Mouse (Mus musculus): ENCODE data around the gene Prkcb.

DNA sequence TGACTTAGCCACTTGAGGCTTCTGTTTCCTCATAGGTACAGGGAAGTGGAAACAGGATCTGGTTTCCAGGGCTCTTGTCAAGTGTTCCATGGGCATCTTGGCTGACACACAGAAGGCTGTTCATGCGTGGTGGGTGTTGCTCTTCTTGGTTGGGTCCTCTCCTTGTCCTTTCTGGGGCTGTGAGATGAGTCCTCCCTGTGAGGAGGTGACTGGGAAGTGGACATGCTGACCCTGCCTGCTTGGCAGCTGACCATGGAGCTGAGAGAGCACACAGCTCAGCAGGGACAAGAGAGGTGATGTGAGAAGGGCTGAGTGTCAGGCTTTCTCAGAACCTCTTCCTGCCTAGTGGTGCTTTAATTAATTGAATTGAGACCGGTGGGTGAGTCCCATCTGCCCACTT is 10.2 kb downstream of the Prkcb start:
- TF ChIP-seq POLR2A (IDR thresholded peaks at IDR 0.05; ENCODE audit: low read depth, low read length) (no peak), CTCF (IDR thresholded peaks at IDR 0.05; ENCODE audit: borderline replicate concordance, insufficient read depth, low read length) (no peak)

Measured in embryonic fibroblast, embryonic 13.5 days (primary cell).